Mouse (Mus musculus) megakaryocyte, adult 5-6 weeks (primary cell): ENCODE data around the gene Ipo13. TPM values are rescaled to one million over a fixed set of nuclear protein-coding genes. Genes with fewer than 3 reads are reported as not detected.

Source experiments
- ATAC-seq: 2 replicates; pipeline ENCODE4 v1.8.0; 2016; ENCODE audit warnings: mild to moderate bottlenecking, inconsistent platforms; ENCODE audit not compliant: poor library complexity, severe bottlenecking
- total RNA-seq, 2 experiments: library from RNA; stranded (forward) in 1 of 2; stranded (reverse) in 1 of 2; fragments of 153-499, 151-499 nt in 1 of 2; fragments of 221-1000, 200-1000 nt in 1 of 2; gene quantifications; 2 replicates each; pipeline versions ENCODE4 v1.2.3 to v1.2.4; 2015 to 2017

Gene Ipo13
- total RNA-seq (2015) (15.5 and 17.0 TPM in 2 replicates), total RNA-seq (2017) (8.7 and 11.2 TPM in 2 replicates)

DNA sequence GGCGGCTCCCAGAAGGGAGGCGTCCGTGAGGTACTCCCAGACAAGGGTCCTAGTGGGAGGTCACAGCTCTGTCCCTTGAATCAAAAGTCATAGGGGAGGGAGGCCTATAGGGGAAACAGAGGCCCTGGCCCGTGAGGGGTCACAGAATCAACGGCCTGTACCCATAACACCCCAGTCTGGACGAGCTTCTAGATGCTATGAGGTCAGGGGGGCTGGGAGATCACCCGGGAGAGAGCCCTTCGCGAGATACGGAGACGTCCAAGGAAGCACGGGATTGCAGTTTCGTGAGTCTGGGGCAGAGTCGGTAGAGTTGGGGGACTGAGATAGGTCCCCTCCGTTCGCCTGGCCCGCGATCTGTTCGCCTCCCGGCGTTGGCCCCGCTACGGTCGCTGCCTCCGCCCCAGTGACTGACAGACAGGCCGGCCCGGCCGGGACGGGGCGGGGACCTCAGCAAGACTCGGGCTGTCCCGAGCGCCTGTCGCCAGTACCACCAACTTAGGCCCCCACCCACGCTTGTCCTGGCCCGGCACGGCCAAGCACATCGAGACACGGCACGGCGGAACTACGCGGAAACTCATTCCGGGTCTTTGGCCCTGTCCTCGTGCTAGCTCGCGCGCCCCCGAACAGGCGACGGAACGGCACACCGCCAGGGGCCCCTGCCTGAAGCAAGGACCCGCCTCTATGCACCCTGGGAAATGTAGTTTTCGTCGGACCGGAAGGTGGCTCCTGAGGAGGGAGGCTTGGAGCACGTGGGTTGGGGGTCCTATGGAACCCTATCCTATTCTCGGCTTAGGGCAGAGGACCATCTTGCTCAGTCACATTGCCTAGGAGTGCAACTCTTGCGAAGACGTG, at the start of gene Ipo13:
Gene Ipo13 (minus strand): TSS at position 409 of the 852 bp plus-strand sequence.
- ATAC-seq: peak; percentile 89

- no peak for ATAC-seq
Measured at GRCm38 (mm10) chr4:117957492-117957891, 42.7 kb upstream of the Ipo13 start.

DNA sequence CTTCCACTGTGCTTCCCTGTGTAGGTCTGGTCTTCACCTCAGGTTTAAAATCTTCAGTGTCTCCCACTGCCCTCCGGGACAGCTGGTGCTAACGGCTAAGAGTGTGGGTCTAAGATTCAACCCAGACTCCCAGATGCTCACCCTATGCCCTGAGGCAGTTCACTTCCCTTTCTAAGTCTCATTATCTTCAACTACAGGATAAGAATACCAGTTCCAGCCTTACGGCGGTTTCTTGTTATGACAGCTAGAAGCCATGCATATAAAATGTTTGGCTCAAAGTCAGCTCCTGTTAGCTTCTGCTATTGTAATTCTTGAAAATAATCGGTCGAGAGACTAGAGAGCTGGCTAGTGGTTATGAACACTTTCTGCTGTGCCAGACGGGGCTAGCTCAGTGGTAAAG, 32.7 kb upstream of the Ipo13 start:
- ATAC-seq: no peak

- ATAC-seq: no peak
Measured at GRCm38 (mm10) chr4:117946639-117947305, 32.0 kb upstream of the Ipo13 start.

GRCm38 (mm10) chr4:117943317-117943716, 28.5 kb upstream of the Ipo13 start:
- ATAC-seq: no peak

- ATAC-seq: no peak
Measured at GRCm38 (mm10) chr4:117936964-117937363, 22.2 kb upstream of the Ipo13 start.

DNA sequence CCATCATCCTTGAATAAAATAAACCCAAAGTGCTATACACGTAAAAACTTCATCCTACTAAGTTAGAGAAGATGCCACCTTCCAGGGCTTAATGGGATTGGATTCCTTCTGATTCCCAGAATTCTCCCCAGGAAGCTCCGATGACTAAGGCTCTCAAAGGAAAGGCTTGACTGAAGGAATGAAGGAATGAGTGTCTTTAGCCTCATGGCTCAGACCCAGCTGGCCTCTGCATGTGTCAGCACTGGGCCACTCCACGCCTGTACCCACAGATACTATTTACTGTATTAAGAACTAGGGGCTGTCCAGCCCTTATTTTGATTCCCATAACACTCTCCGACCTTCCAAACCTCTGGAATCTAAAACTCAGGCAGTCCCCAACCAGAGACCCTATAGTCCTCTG, 19.3 kb upstream of the Ipo13 start:
- no peak for ATAC-seq

DNA sequence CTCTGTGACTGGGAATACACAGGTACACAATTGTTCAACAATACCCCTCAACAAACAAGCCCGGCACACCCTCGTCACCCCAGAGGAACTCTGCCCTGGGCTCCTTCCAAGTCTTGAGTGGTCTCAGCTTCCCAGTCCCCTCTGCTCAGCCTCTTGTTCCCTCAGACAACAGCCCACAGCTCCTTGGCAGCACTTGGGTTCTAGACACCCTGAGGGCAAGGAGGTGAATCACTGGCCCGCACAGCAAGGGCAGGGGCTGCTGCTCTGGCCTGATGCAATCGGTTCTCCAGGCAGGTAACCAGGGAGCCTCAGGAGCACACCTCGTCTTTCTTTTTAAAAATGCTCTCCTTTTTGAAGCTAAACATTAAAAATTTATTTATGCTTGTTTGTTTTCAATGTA, 18.4 kb upstream of the Ipo13 start:
- ATAC-seq: no peak

DNA sequence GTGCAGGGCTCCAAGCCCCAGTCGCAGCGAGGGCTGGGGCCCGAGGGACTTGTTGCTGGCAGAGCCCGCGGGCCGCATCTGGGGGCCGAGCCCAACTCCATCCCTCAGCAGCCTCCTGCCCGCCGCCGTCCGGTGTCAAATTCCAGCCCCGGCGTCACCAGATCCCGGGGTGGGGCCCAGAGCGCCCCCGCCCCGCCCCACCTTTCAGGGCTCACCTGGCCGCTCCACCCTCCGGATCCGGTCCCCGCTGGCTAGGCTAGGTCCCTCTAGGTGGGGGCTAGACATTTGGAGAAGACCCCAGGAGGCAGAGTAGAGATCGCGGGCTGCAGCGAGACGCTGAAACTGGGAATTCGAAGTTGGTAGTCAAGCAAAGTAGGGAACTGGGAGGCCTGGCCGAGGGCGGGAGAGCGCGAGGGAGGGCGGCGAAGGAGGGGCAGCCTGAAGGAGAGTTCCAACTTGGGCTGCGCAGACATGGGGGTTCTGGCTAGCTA, 14.6 kb upstream of the Ipo13 start, which contains the start of gene Artn:
Gene Artn (minus strand): TSS at position 373 of the 491 bp plus-strand sequence.
- no peak for ATAC-seq

DNA sequence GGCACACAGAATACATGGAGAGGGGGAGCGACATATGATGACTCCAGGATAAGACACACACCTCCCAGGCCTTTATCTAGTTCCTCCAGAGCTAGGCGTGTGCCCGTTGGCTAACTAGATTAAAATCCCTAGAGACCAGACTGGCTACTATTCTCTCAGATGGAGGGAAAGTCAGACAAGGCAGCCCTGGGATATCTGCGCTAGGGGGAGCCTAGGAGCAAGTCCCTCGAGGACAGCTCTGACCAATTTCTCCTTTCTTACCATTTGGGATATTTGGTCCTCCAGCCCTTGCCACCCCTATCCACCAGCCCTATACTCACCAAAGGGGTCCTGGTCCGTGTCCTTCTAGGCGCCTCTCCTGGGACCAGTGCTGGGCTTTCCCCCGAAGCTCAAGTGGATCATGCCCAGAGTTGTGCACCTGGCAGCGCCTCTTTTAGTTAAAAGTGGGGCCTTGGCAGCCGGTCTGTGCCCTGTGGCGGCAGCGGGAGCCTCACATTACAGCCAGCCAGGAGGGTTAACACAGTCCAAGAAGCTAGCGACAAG, 14.0 kb upstream of the Ipo13 start:
- ATAC-seq: peak; percentile 61

DNA sequence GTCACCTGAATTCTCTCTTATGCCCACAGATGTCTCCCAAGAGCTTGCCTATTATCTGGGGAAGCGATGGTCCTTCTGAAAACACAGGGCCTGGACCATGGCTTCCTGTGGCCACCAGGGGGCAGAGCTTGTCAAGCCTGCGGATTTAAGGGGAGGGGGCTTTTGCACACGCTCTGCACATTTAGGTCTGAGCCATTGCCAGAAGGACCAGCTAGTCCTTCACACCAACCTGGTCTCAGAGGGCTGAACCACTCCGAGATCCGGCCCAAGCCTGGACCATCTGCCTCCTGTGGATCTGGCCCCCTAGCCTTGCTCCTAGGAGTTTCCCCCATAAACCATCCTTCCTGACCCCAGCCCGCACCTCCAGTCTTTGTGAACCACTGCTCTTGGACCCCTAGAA, 13.4 kb upstream of the Ipo13 start:
- no peak for ATAC-seq

DNA sequence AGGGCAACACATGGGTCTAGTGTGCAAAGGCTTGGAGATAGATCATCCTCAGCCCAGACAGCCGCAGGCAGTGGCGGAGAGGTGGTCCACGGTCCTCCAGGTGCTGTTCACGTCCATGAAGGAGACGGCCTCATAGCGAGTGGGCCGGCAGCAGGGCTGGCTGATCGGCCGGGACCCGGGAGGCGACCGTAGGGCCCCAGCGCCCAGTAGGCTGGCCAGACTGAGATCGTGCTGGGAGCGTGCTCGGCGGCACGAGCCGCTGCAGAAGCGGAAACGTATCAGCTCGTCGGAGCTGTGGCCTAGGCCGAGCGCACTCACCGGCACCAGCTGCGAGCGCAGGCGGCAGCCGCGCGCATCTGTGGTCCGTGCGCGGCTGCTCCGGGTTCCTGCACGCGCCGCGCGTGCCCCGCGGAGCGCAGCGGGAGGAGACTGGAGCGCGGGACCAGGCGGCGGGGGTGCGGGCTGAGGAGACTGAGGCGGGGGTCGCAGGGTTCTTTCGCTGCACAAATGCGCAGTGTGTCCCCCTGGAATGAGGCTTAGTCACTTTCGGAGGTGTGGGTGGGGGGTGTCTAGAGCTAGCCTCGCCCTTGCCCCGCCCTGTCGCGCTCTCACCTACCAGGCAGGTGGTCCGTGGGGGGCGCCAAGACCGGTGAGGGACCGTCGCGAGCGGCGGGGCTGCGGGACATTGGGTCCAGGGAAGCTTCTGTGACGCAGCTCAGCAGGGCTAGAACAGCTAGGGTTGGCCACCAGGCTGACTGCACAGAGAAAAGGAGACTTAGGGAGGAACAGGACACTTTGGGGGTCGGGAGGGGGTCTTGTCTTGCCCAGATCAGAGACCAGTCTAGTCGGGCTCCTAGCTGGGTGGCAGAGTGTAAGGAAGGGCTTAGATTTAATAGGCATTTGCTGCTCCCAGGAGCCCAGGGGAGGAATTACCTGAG, 12.0 kb upstream of the Ipo13 start:
- ATAC-seq: peak; percentile 39; the same call in 1 of the 2 replicates

DNA sequence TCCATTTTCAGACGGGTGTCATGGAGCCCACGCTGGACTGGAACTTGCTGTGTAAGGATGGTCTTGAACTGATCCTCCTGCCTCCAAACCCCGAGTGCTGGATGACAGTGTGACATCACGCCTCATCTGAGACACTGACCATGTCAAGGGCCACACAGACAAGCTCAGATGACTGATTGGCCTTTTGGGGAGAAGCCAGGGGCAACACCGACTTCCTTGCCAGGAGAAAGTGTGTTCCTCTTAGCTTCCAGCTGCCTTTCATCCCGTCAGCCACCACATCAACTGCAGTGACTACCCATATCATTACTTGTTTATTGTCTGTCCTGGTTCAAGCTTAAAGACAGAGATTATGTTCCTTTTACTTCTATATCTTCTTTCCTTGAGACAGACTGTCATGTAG, 10.1 kb upstream of the Ipo13 start:
- ATAC-seq: no peak

DNA sequence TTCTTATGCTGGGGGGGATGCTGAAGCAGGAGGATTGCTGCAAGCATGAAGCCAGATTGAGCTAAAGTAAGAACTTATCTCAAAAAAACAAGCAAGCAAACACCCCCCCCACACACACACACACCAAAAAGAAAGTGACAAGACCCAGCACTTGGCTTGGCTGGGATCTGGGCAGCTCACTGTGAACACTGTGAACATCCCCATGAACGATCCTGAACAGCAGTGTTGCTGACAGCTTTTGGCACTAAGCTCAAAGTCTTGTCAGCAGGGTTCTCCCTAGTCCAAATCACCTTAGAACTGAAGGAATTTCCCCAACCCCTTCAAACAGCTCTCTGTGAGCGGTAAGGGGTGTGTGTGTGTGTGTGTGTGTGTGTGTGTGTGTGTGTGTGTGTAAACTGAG, 8.7 kb upstream of the Ipo13 start:
- ATAC-seq: no peak

DNA sequence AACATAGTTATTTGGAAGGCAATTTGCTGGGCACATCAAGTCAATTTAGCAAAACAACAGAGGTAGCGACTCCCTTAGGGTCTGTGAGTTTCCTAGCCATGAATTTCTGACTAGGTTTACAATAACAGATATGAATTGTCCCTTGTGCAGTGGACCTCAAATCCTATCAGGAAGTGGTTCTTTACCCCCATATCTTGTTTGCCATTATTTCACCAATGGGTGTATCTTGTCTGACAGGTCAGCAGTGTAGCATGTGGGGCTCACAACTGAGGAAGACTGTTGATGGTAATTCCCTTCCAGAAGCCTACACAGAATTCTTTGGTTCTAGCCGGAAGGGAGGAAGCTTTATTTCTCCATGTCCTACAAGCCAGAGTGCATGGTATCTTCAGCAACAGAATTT, 6.6 kb upstream of the Ipo13 start:
- no peak for ATAC-seq

- ATAC-seq: peak; percentile 41
Measured at GRCm38 (mm10) chr4:117918762-117919161, 4.0 kb upstream of the Ipo13 start.

GRCm38 (mm10) chr4:117918261-117918660, 3.5 kb upstream of the Ipo13 start:
- ATAC-seq: no peak

DNA sequence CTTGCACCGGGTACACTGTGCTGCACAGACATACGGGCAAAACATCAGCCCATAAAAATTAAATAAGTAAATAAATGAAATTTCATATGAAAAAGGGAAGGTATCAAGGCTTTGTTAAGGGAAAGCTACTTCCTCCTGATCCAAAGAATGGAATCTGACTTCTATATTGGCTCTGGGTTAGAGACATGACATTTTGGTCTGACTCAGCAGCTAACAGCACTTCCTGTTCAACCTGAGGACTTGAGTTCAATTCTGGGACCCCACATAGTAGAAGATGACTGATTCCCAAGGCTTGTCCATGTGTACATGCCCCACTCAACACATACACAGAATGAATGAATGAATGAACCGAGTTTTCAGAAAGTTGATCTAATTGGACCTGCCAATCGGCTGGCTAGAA, 3.0 kb upstream of the Ipo13 start:
- ATAC-seq: no peak

GRCm38 (mm10) chr4:117917402-117917801, 2.6 kb upstream of the Ipo13 start:
- ATAC-seq: no peak

DNA sequence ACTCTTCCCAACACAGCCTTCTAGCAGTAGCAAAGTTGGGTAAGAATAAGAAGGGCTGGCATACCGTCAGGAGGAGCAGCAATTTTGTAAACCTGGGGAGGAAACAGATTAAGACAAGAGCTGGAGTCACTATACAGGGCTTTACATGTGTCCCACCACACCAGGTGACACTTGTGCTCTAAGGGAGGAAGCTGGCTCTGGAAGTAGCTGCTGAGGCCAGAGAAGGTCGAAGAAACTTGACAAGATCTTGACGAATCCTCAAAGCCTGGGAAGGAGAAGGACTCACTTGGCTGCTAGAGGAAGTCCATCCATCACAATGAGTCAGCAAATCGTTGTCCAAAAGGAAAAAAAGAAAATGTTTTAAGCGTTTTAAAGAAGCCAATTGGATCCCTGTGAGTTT, 1.6 kb upstream of the Ipo13 start:
- ATAC-seq: no peak
